Mouse (Mus musculus): Measurements from ENCODE around the gene Slc38a2.

DNA sequence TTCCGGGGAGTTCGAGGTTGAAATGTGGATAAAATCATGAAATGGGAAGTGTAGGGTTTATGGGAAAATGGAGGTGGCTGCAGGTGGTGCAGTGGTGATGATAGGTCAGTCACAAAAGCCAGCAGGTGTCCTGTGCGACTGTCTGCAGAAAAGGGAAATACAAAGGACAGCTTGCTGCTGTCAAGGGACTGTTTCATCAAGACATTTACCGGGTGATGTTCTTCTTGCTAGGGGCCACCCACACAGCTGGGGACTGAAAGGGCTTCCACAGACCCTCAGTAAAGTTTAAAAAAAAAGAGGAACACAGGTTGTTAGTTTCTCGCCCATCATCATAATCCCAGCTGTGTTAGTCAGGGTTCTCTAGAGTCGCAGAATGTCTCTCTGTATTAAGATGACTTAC is 14.3 kb downstream of the Slc38a2 start:
- TF ChIP-seq CTCF (IDR thresholded peaks at IDR 0.05; ENCODE audit: insufficient read depth, low read depth, low read length) (no peak), POLR2A (IDR thresholded peaks at IDR 0.05; ENCODE audit: insufficient read depth, low read depth, low read length) (no peak)

Data from olfactory bulb, adult 2 months (tissue).